Mouse (Mus musculus) testis, adult 2 months (tissue): ENCODE data around the gene Spats2l. TPM values are rescaled to one million over a fixed set of nuclear protein-coding genes. Genes with fewer than 3 reads are reported as not detected.

Source experiments
- H3K27ac ChIP-seq: fragments of 200-500 bp; 2 replicates; pipeline ENCODE4 v1.5.1; 2012; ENCODE audit warnings: low read depth, low read length; ENCODE audit not compliant: control insufficient read depth, insufficient read depth
- H3K27me3 ChIP-seq: fragments of 200-500 bp; 2 replicates; pipeline ENCODE4 v1.6.1; 2012; ENCODE audit warnings: mild to moderate bottlenecking, low read length, moderate library complexity; ENCODE audit not compliant: control insufficient read depth, insufficient read depth
- H3K36me3 ChIP-seq: fragments of 200-500 bp; 2 replicates; pipeline ENCODE4 v1.6.1; 2012; ENCODE audit warnings: mild to moderate bottlenecking, low read length; ENCODE audit not compliant: control insufficient read depth, insufficient read depth
- H3K4me1 ChIP-seq: fragments of 200-500 bp; 2 replicates; pipeline ENCODE4 v1.6.1; 2012; ENCODE audit warnings: low read length; ENCODE audit not compliant: control insufficient read depth, insufficient read depth
- H3K4me3 ChIP-seq: fragments of 200-500 bp; 2 replicates; pipeline ENCODE4 v1.5.1; 2012; ENCODE audit warnings: low read depth, mild to moderate bottlenecking, low read length, moderate library complexity, mixed read lengths; ENCODE audit not compliant: control insufficient read depth
- CTCF ChIP-seq: fragments of 200-500 bp; IDR thresholded peaks from 2 replicates; pipeline ENCODE4 v1.5.1; 2012; ENCODE audit warnings: low read depth, mild to moderate bottlenecking, inconsistent platforms, low read length, moderate library complexity; ENCODE audit not compliant: control insufficient read depth, insufficient read depth, insufficient replicate concordance
- POLR2A ChIP-seq: fragments of 200-500 bp; IDR thresholded peaks from 2 replicates; pipeline ENCODE4 v1.6.1; 2012; ENCODE audit warnings: low read depth, mild to moderate bottlenecking, inconsistent platforms, low read length, moderate library complexity; ENCODE audit not compliant: control insufficient read depth
- polyA plus RNA-seq: library from polyadenylated mRNA; depleted of rRNA; stranded (reverse); fragments of >200 nt; gene quantifications from 2 replicates; pipeline ENCODE4 v1.2.3, GENCODE M21; 2012

The Spats2l gene
- polyA plus RNA-seq, 1 experiment = 0.44 TPM

- Histone ChIP-seq H3K4me1 (no peaks in the 10 kb centered on the region), H3K27me3 (no peaks in the 10 kb centered on the region), H3K36me3 (no peaks in the 10 kb centered on the region), H3K27ac (no peak overlapping the region), H3K4me3 (no peak overlapping the region)
- TF ChIP-seq CTCF = no peak
- TF ChIP-seq POLR2A = no peak
Observed at GRCm38 (mm10) chr1:57795838-57796237, 21.9 kb downstream of the Spats2l start.

- Histone ChIP-seq H3K27ac (no peak overlapping the region), H3K4me3 (no peak overlapping the region), H3K4me1 (no peaks in the 10 kb centered on the region), H3K27me3 (no peaks in the 10 kb centered on the region), H3K36me3 (no peaks in the 10 kb centered on the region)
- TF ChIP-seq POLR2A (no peak), CTCF (no peak)
Observed at GRCm38 (mm10) chr1:57799398-57799797, 25.4 kb downstream of the Spats2l start.

- TF ChIP-seq POLR2A = no peak
- no peak for TF ChIP-seq CTCF
- Histone ChIP-seq H3K4me3 (no peak overlapping the region), H3K36me3 (no peaks in the 10 kb centered on the region), H3K27me3 (no peaks in the 10 kb centered on the region), H3K27ac (no peak overlapping the region), H3K4me1 (no peaks in the 10 kb centered on the region)
Observed at GRCm38 (mm10) chr1:57800846-57801245, 26.9 kb downstream of the Spats2l start.

GRCm38 (mm10) chr1:57806126-57806525 lies 32.2 kb downstream of the Spats2l start:
- TF ChIP-seq POLR2A (no peak), CTCF (no peak)
- Histone ChIP-seq H3K4me1 (no peaks in the 10 kb centered on the region), H3K4me3 (no peak overlapping the region), H3K27me3 (no peaks in the 10 kb centered on the region), H3K27ac (no peak overlapping the region), H3K36me3 (no peaks in the 10 kb centered on the region)

- TF ChIP-seq POLR2A (no peak), CTCF (no peak)
- Histone ChIP-seq H3K27ac (no peak overlapping the region), H3K4me1 (no peaks in the 10 kb centered on the region), H3K36me3 (no peaks in the 10 kb centered on the region), H3K27me3 (no peaks in the 10 kb centered on the region), H3K4me3 (no peak overlapping the region)
Observed at GRCm38 (mm10) chr1:57807882-57808281, 33.9 kb downstream of the Spats2l start.

GRCm38 (mm10) chr1:57810221-57810620 lies 36.3 kb downstream of the Spats2l start:
- TF ChIP-seq POLR2A = no peak

GRCm38 (mm10) chr1:57817103-57817502 lies 43.1 kb downstream of the Spats2l start:
- no peak for TF ChIP-seq CTCF
- no peak for TF ChIP-seq POLR2A
- Histone ChIP-seq H3K36me3 (no peaks in the 10 kb centered on the region), H3K4me3 (no peak overlapping the region), H3K27ac (no peak overlapping the region), H3K27me3 (no peaks in the 10 kb centered on the region), H3K4me1 (no peaks in the 10 kb centered on the region)

More at GRCm38 (mm10) chr1:57810221-57810620, 36.3 kb downstream of the Spats2l start:
- H3K36me3 ChIP-seq = no peaks in the 10 kb centered on the region
- no peaks in the 10 kb centered on the region for H3K27me3 ChIP-seq
- H3K4me3 ChIP-seq = no peak overlapping the region
- no peak overlapping the region for H3K27ac ChIP-seq
- no peaks in the 10 kb centered on the region for H3K4me1 ChIP-seq

GRCm38 (mm10) chr1:57820428-57820997 lies 46.6 kb downstream of the Spats2l start:
- Histone ChIP-seq H3K36me3 (no peaks in the 10 kb centered on the region), H3K4me3 (no peak overlapping the region), H3K27me3 (no peaks in the 10 kb centered on the region), H3K27ac (no peak overlapping the region), H3K4me1 (no peaks in the 10 kb centered on the region)
- no peak for TF ChIP-seq POLR2A
- no peak for TF ChIP-seq CTCF
